Mouse (Mus musculus): ENCODE measurements at regions not wholly inside any gene's neighbourhood (a gene's known extent, or its start where the extent isn't known, plus 50 kb on each side); places are given as distances from the start of the nearest gene placed in this dataset.

DNA sequence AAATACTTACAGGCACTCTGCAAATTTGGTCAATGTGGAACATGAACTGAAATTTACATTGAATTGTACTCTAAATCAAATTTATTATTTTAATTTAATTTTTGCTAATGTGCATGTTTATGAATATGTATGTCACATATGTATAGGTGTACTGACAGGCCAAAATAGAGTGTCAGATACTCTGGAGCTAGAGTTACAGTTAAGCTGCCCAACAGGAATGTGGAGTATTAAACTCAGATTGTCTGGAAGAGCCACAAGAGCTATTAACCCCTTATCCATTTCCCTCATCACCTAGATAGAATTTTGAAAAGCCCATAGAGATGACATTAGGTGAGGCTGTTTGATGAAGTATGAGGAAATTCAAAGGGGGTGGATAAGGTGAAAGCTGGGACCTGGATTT is 607.5 kb upstream of the Dpp10 start:
- Histone ChIP-seq H3K36me3 (ENCODE audit: control insufficient read depth, insufficient read depth, low read length) (no peaks in the 10 kb centered on the region), H3K9ac (ENCODE audit: low read depth, low read length) (no peak overlapping the region), H3K27me3 (ENCODE audit: control insufficient read depth, insufficient read depth, low read length) (no peaks in the 10 kb centered on the region), H3K4me3 (no peak overlapping the region), H3K27ac (no peak overlapping the region), H3K4me1 (ENCODE audit: control insufficient read depth, insufficient read depth, low read length) (no peaks in the 10 kb centered on the region), H3K79me2 (replicated peaks; ENCODE audit: control insufficient read depth, insufficient read depth, low read length) (no peaks in the 10 kb centered on the region)
- DNase-seq = no peak
- intact Hi-C loops (cut with DNase I) = no loop called here
- no peak for TF ChIP-seq CTCF (IDR thresholded peaks at IDR 0.05)
- no peak for TF ChIP-seq POLR2A (IDR thresholded peaks at IDR 0.05; ENCODE audit: insufficient read depth, low read depth, low read length)
- TF ChIP-seq EP300 (IDR thresholded peaks at IDR 0.05; ENCODE audit: insufficient read depth, low read depth, low read length) = no peak

GRCm38 (mm10) chr1:124652251-124652861 is 607.0 kb upstream of the Dpp10 start:
- no peak for DNase-seq
- no peak overlapping the region for H3K27ac ChIP-seq
- 75% methylated on average over 3 of the region's 3 CpGs for WGBS
- H3K36me3 ChIP-seq (ENCODE audit: control insufficient read depth, insufficient read depth, low read length) = no peaks in the 10 kb centered on the region
- TF ChIP-seq CTCF (IDR thresholded peaks at IDR 0.05) (no peak), POLR2A (IDR thresholded peaks at IDR 0.05; ENCODE audit: insufficient read depth, low read depth, low read length) (no peak), EP300 (IDR thresholded peaks at IDR 0.05; ENCODE audit: insufficient read depth, low read depth, low read length) (no peak)
- H3K4me1 ChIP-seq (ENCODE audit: control insufficient read depth, insufficient read depth, low read length) = no peaks in the 10 kb centered on the region
- no peaks in the 10 kb centered on the region for H3K27me3 ChIP-seq (ENCODE audit: control insufficient read depth, insufficient read depth, low read length)
- H3K4me3 ChIP-seq = no peak overlapping the region
- no peak overlapping the region for H3K9ac ChIP-seq (ENCODE audit: low read depth, low read length)
- no peaks in the 10 kb centered on the region for H3K79me2 ChIP-seq (replicated peaks; ENCODE audit: control insufficient read depth, insufficient read depth, low read length)
- intact Hi-C loops (cut with DNase I) = no loop called here

DNA sequence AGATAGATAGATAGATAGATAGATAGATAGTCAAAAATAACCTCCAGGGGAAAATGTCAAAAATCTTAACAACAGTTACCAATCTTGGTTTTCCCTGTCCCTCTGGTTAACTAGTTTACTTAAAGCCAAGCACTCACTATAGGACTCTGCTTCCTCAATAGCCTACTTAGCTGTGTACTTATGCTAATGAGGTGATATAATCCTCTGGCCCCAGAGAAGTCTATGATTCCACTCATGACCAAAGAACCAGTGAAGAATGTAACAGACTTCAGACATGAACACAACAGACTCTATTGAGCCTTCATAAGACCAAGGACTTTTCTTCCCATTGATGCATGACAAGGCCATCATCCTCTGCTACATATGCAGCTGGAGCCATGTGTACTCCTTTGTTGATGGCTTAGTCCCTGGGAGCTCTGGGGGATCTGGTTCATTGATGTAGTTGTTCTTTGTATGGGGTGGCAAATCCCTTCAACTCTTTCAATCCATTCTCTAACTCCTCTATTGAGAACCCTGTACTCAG is 589.9 kb upstream of the Dpp10 start:
- Histone ChIP-seq H3K4me3 (no peak overlapping the region), H3K27me3 (ENCODE audit: control insufficient read depth, insufficient read depth, low read length) (no peaks in the 10 kb centered on the region), H3K36me3 (ENCODE audit: control insufficient read depth, insufficient read depth, low read length) (no peaks in the 10 kb centered on the region), H3K27ac (no peak overlapping the region), H3K79me2 (replicated peaks; ENCODE audit: control insufficient read depth, insufficient read depth, low read length) (no peaks in the 10 kb centered on the region), H3K4me1 (ENCODE audit: control insufficient read depth, insufficient read depth, low read length) (no peaks in the 10 kb centered on the region), H3K9ac (ENCODE audit: low read depth, low read length) (no peak overlapping the region)
- DNase-seq = no peak
- intact Hi-C loops (cut with DNase I) = no loop called here
- TF ChIP-seq CTCF (IDR thresholded peaks at IDR 0.05) (no peak), POLR2A (IDR thresholded peaks at IDR 0.05; ENCODE audit: insufficient read depth, low read depth, low read length) (no peak), EP300 (IDR thresholded peaks at IDR 0.05; ENCODE audit: insufficient read depth, low read depth, low read length) (no peak)

DNA sequence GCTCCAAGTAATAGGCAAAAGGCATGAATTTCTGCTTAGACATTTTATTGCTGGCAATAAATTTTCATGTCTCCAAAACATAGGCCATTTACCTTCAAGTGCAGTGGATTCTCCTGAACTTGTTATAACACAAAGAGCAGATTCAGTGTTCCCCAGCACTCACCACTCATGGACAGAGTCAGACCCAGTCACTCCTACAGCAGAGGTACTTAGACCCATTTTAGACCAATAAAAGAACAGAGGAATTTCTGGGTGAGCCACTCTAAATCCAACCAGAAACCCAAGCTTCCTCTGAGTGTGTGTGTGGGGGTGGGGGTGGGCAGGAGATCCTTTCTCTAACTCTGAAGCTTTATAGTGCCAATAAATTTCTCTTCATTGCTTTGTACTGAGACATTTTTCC is 584.7 kb upstream of the Dpp10 start:
- intact Hi-C loops (cut with DNase I) = no loop called here
- Histone ChIP-seq H3K27me3 (ENCODE audit: control insufficient read depth, insufficient read depth, low read length) (no peaks in the 10 kb centered on the region), H3K36me3 (ENCODE audit: control insufficient read depth, insufficient read depth, low read length) (no peaks in the 10 kb centered on the region), H3K27ac (no peak overlapping the region), H3K79me2 (replicated peaks; ENCODE audit: control insufficient read depth, insufficient read depth, low read length) (no peaks in the 10 kb centered on the region), H3K9ac (ENCODE audit: low read depth, low read length) (no peak overlapping the region), H3K4me3 (no peak overlapping the region), H3K4me1 (ENCODE audit: control insufficient read depth, insufficient read depth, low read length) (no peaks in the 10 kb centered on the region)
- TF ChIP-seq POLR2A (IDR thresholded peaks at IDR 0.05; ENCODE audit: insufficient read depth, low read depth, low read length) (no peak), CTCF (IDR thresholded peaks at IDR 0.05) (no peak), EP300 (IDR thresholded peaks at IDR 0.05; ENCODE audit: insufficient read depth, low read depth, low read length) (no peak)
- no peak for DNase-seq

GRCm38 (mm10) chr1:124584620-124585019 is 539.3 kb upstream of the Dpp10 start:
- Histone ChIP-seq H3K9ac (ENCODE audit: low read depth, low read length) (no peak overlapping the region), H3K36me3 (ENCODE audit: control insufficient read depth, insufficient read depth, low read length) (no peaks in the 10 kb centered on the region), H3K27me3 (ENCODE audit: control insufficient read depth, insufficient read depth, low read length) (no peaks in the 10 kb centered on the region), H3K4me3 (no peak overlapping the region), H3K4me1 (ENCODE audit: control insufficient read depth, insufficient read depth, low read length) (no peaks in the 10 kb centered on the region), H3K27ac (no peak overlapping the region), H3K79me2 (replicated peaks; ENCODE audit: control insufficient read depth, insufficient read depth, low read length) (no peaks in the 10 kb centered on the region)
- no peak for DNase-seq
- intact Hi-C loops (cut with DNase I) = no loop called here
- 82% methylated on average over 1 of the region's 1 CpGs for WGBS
- TF ChIP-seq CTCF (IDR thresholded peaks at IDR 0.05) (no peak), POLR2A (IDR thresholded peaks at IDR 0.05; ENCODE audit: insufficient read depth, low read depth, low read length) (no peak), EP300 (IDR thresholded peaks at IDR 0.05; ENCODE audit: insufficient read depth, low read depth, low read length) (no peak)
